Mouse (Mus musculus) lung, adult 18-20 months (tissue): ENCODE measurements at regions not wholly inside any gene's neighbourhood (a gene's known extent, or its start where the extent isn't known, plus 50 kb on each side); places are given as distances from the start of the nearest gene placed in this dataset.

Source experiments
- DNase-seq, 2 experiments: peaks; one replicate each; pipeline ENCODE4 v3.0.0; 2022; ENCODE audit warnings: mixed read lengths in 2 of 2

GRCm38 (mm10) chr10:92076754-92077153 is 645.5 kb downstream of the Nedd1 start:
- DNase-seq = no peak

GRCm38 (mm10) chr10:92075469-92075868 is 646.8 kb downstream of the Nedd1 start:
- no peak for DNase-seq

GRCm38 (mm10) chr10:92074698-92075394 is 647.4 kb downstream of the Nedd1 start:
- DNase-seq = no peak

- no peak for DNase-seq
These were observed 648.3 kb downstream of the Nedd1 start for GRCm38 (mm10) chr10:92073873-92074390.

- DNase-seq = no peak
These were observed 677.4 kb downstream of the Nedd1 start for GRCm38 (mm10) chr10:92044783-92045182.

GRCm38 (mm10) chr10:92036176-92036575 is 686.0 kb downstream of the Nedd1 start:
- no peak for DNase-seq

- no peak for DNase-seq
These were observed 692.0 kb downstream of the Nedd1 start for GRCm38 (mm10) chr10:92030221-92030620.

- DNase-seq = no peak
These were observed 698.0 kb downstream of the Nedd1 start for GRCm38 (mm10) chr10:92024203-92024602.

GRCm38 (mm10) chr10:92021036-92021435 is 701.2 kb downstream of the Nedd1 start:
- DNase-seq = no peak

GRCm38 (mm10) chr10:92009551-92009950 is 712.7 kb downstream of the Nedd1 start:
- DNase-seq = no peak

- no peak for DNase-seq
These were observed 714.3 kb downstream of the Nedd1 start for GRCm38 (mm10) chr10:92007891-92008290.

GRCm38 (mm10) chr10:92006467-92006866 is 715.8 kb downstream of the Nedd1 start:
- DNase-seq = no peak

GRCm38 (mm10) chr10:91991040-91991439 is 731.2 kb downstream of the Nedd1 start:
- DNase-seq = no peak

- DNase-seq = peak; percentile 50 to 68
These were observed 733.9 kb downstream of the Nedd1 start for GRCm38 (mm10) chr10:91988364-91988763.

- peak; percentile 26 to 62 for DNase-seq
These were observed 742.4 kb downstream of the Nedd1 start for GRCm38 (mm10) chr10:91979841-91980240.

- DNase-seq = no peak
These were observed 750.3 kb downstream of the Nedd1 start for GRCm38 (mm10) chr10:91971951-91972350.

- DNase-seq = no peak
These were observed 754.5 kb downstream of the Nedd1 start for GRCm38 (mm10) chr10:91967570-91968310.

- no peak for DNase-seq
These were observed 762.3 kb downstream of the Nedd1 start for GRCm38 (mm10) chr10:91959734-91960492.

- peak in 1 of 2 experiments; percentile 29 for DNase-seq
These were observed 769.1 kb downstream of the Nedd1 start for GRCm38 (mm10) chr10:91953078-91953477.

- no peak for DNase-seq
These were observed 742.5 kb upstream of the Tmpo start for GRCm38 (mm10) chr10:91923626-91924025.

GRCm38 (mm10) chr10:91889864-91890263 is 708.7 kb upstream of the Tmpo start:
- DNase-seq = no peak

GRCm38 (mm10) chr10:91888537-91888936 is 707.4 kb upstream of the Tmpo start:
- DNase-seq = peak in 1 of 2 experiments; percentile 5

- no peak for DNase-seq
These were observed 702.0 kb upstream of the Tmpo start for GRCm38 (mm10) chr10:91883155-91883554.
